Mouse (Mus musculus): ENCODE data around the gene Snrnp25.
"Not testable (repeated sequence)": the region's sequence is repeated elsewhere in the genome, so short reads cannot be mapped to it uniquely, and the experiment has no call there.

Snrnp25 gene

GRCm38 (mm10) chr11:32194626-32195025, 10.6 kb upstream of the Snrnp25 start:
- no peak for DNase-seq (ENCODE audit: low spot score)

- DNase-seq (ENCODE audit: low spot score) = no peak
These were observed 9.2 kb upstream of the Snrnp25 start for GRCm38 (mm10) chr11:32195867-32196540.

GRCm38 (mm10) chr11:32196727-32197126, 8.5 kb upstream of the Snrnp25 start:
- DNase-seq (ENCODE audit: low spot score) = no peak

- DNase-seq (ENCODE audit: low spot score) = no peak
These were observed 7.4 kb upstream of the Snrnp25 start for GRCm38 (mm10) chr11:32197766-32198165.

- DNase-seq (ENCODE audit: low spot score) = no peak
These were observed 6.8 kb upstream of the Snrnp25 start for GRCm38 (mm10) chr11:32198256-32198955.

GRCm38 (mm10) chr11:32199230-32199629, 6.0 kb upstream of the Snrnp25 start:
- no peak for DNase-seq (ENCODE audit: low spot score)

- DNase-seq (ENCODE audit: low spot score) = no peak
These were observed 5.1 kb upstream of the Snrnp25 start, which contains the start of gene Il9r for GRCm38 (mm10) chr11:32200075-32200601. Gene Il9r (minus strand): TSS chr11:32200279.

- not testable (repeated sequence) for DNase-seq (ENCODE audit: low spot score)
These were observed 4.2 kb upstream of the Snrnp25 start for GRCm38 (mm10) chr11:32200992-32201391.

GRCm38 (mm10) chr11:32201922-32202685, 3.1 kb upstream of the Snrnp25 start:
- DNase-seq (ENCODE audit: low spot score) = no peak

- DNase-seq (ENCODE audit: low spot score) = no peak
These were observed 5.4 kb downstream of the Snrnp25 start for GRCm38 (mm10) chr11:32210623-32211022.

GRCm38 (mm10) chr11:32215372-32216162, 10.4 kb downstream of the Snrnp25 start:
- no peak for DNase-seq (ENCODE audit: low spot score)

GRCm38 (mm10) chr11:32216851-32217250, 11.6 kb downstream of the Snrnp25 start:
- no peak for DNase-seq (ENCODE audit: low spot score)

GRCm38 (mm10) chr11:32218501-32219050, 13.4 kb downstream of the Snrnp25 start:
- no peak for DNase-seq (ENCODE audit: low spot score)

GRCm38 (mm10) chr11:32219287-32219686, 14.1 kb downstream of the Snrnp25 start:
- no peak for DNase-seq (ENCODE audit: low spot score)

GRCm38 (mm10) chr11:32220607-32221224, 15.5 kb downstream of the Snrnp25 start:
- DNase-seq (ENCODE audit: low spot score) = no peak

- DNase-seq (ENCODE audit: low spot score) = peak; percentile 47
These were observed 16.2 kb downstream of the Snrnp25 start for GRCm38 (mm10) chr11:32221225-32221950.

GRCm38 (mm10) chr11:32221951-32222409, 16.8 kb downstream of the Snrnp25 start, which contains the start of gene Rhbdf1:
Gene Rhbdf1 (minus strand): TSS chr11:32222300.
- peak; percentile 49 for DNase-seq (ENCODE audit: low spot score)

GRCm38 (mm10) chr11:32222570-32223194, 17.5 kb downstream of the Snrnp25 start:
- no peak for DNase-seq (ENCODE audit: low spot score)

GRCm38 (mm10) chr11:32223297-32223967, 18.2 kb downstream of the Snrnp25 start:
- no peak for DNase-seq (ENCODE audit: low spot score)
